ENCODE assay signal across 19 mouse cellular contexts in the genomic region with DNA sequence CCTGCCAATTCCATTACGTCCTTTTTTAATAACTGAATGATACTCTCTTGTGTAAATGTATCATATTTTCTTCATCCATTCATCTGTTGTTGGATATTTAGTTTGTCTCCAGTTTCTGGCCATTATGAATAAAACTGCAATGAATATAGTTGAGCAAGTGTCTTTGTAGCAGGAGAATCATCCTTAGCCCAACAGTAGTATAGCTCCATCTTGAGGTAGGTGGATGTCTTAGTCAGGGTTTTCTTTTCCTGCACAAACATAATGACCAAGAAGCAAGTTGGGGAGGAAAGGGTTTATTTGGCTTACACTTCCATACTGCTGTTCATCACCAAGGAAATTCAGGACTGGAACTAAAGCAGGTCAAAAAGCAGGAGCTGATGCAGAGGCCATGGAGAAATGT.
"Had no signal": no experiment of that assay in that cellular context is flagged by ENCODE, and none has a peak within 500 bp of the region (broad histone marks: within the 10 kb centered on the region; RNA-seq: fewer than 3 reads in every experiment).

No protein-coding gene starts in this region.

- ATAC-seq: liver, postnatal 0 days had no signal

- H3K4me2 ChIP-seq: kidney, embryonic 15.5 days; limb, embryonic 12.5 days; liver, embryonic 13.5 days; lung, embryonic 15.5 days; midbrain, embryonic 11.5 days; neural tube, embryonic 15.5 days; stomach, embryonic 15.5 days had no signal

- H3K27me3 ChIP-seq: kidney, embryonic 15.5 days; limb, embryonic 12.5 days; liver, embryonic 13.5 days; lung, embryonic 15.5 days; megakaryocyte, embryonic 14.5 days; neural tube, embryonic 15.5 days; stomach, embryonic 15.5 days had no signal

- H3K36me3 ChIP-seq: kidney, embryonic 15.5 days; limb, embryonic 12.5 days; liver, embryonic 13.5 days; lung, embryonic 15.5 days; neural tube, embryonic 15.5 days; stomach, embryonic 15.5 days had no signal

- H3K27ac ChIP-seq: kidney, embryonic 15.5 days; limb, embryonic 12.5 days; liver, embryonic 13.5 days; lung, embryonic 15.5 days; macrophage; neural tube, embryonic 15.5 days; stomach, embryonic 15.5 days had no signal

- H3K4me1 ChIP-seq: kidney, embryonic 15.5 days; limb, embryonic 12.5 days; liver, embryonic 13.5 days; lung, embryonic 15.5 days; megakaryocyte, embryonic 14.5 days; neural tube, embryonic 15.5 days; stomach, embryonic 15.5 days had no signal

- H3K9me3 ChIP-seq: kidney, embryonic 15.5 days; limb, embryonic 12.5 days; liver, embryonic 13.5 days; lung, embryonic 15.5 days; megakaryocyte, embryonic 14.5 days; stomach, embryonic 15.5 days had no signal

- DNase-seq: kidney, adult 2 months; kidney, postnatal 25 days; liver; liver, embryonic 13.5 days; liver, postnatal 0 days; lung, postnatal 14 days; right cerebral cortex, adult 18-20 months; right cerebral cortex, postnatal 4 days; spleen, adult 18-20 months; thymus, postnatal 4 days had no signal

- H3K9ac ChIP-seq: kidney, embryonic 15.5 days; limb, embryonic 12.5 days; liver, embryonic 13.5 days; liver, postnatal 0 days; lung, embryonic 15.5 days; neural tube, embryonic 15.5 days; stomach, embryonic 15.5 days had no signal

- H3K4me3 ChIP-seq: kidney, embryonic 15.5 days; limb, embryonic 12.5 days; liver, embryonic 13.5 days; lung, embryonic 15.5 days; megakaryocyte, embryonic 14.5 days; myocyte; neural tube, embryonic 15.5 days; stomach, embryonic 15.5 days had no signal
